Mouse (Mus musculus) spleen, postnatal 14 days (tissue): Measurements from ENCODE around the gene Klra17.
"Not testable (repeated sequence)": the region's sequence is repeated elsewhere in the genome, so short reads cannot be mapped to it uniquely, and the experiment has no call there.

Experiments
- DNase-seq, 2 experiments: peaks; one replicate each; pipeline ENCODE4 v3.0.0; 2021 to 2022; ENCODE audit warnings: low spot score in 2 of 2

Gene Klra17

GRCm38 (mm10) chr6:129876549-129876948 lies at the start of gene Klra17:
Gene Klra17, minus strand, starts transcription at chr6:129876672.
- no peak for DNase-seq

GRCm38 (mm10) chr6:129917476-129917946 lies 41.0 kb upstream of the Klra17 start, which contains the start of gene Klra5:
Gene Klra5, minus strand, starts transcription at chr6:129917650.
- not testable (repeated sequence) for DNase-seq

- DNase-seq = no peak
Measured at GRCm38 (mm10) chr6:129916996-129917395, 40.5 kb upstream of the Klra17 start.

- DNase-seq = no peak
Measured at GRCm38 (mm10) chr6:129882525-129882924, 6.1 kb upstream of the Klra17 start.

- not testable (repeated sequence) for DNase-seq
Measured at GRCm38 (mm10) chr6:129862349-129862748, 14.1 kb downstream of the Klra17 start, which contains the start of gene Gm17631. Gene Gm17631, plus strand, starts transcription at chr6:129862649.

- no peak for DNase-seq
Measured at GRCm38 (mm10) chr6:129825559-129825958, 50.9 kb downstream of the Klra17 start.

GRCm38 (mm10) chr6:129824004-129824403 lies 52.5 kb downstream of the Klra17 start:
- no peak for DNase-seq

- DNase-seq = no peak
Measured at GRCm38 (mm10) chr6:129817731-129818130, 58.7 kb downstream of the Klra17 start.

- not testable (repeated sequence) for DNase-seq
Measured at GRCm38 (mm10) chr6:129784170-129784569, 92.3 kb downstream of the Klra17 start, which contains the start of gene Gm156. Gene Gm156, minus strand, starts transcription at chr6:129784270.
